Mouse (Mus musculus) megakaryocyte, embryonic 14.5 days (primary cell): ENCODE measurements at regions not wholly inside any gene's neighbourhood (a gene's known extent, or its start where the extent isn't known, plus 50 kb on each side); places are given as distances from the start of the nearest gene placed in this dataset.

Source experiments
- FLI1 ChIP-seq: IDR thresholded peaks from 2 replicates; pipeline ENCODE4 v1.6.1; 2012; ENCODE audit warnings: low read length, inconsistent platforms, mixed read lengths
- GATA1 ChIP-seq: IDR thresholded peaks from 3 replicates; pipeline ENCODE4 v1.6.1; 2012; ENCODE audit warnings: mixed read lengths, low read length, inconsistent platforms, borderline replicate concordance

- TF ChIP-seq GATA1 = no peak
- no peak for TF ChIP-seq FLI1
Measured at GRCm38 (mm10) chr1:156996084-156996880, 56.9 kb upstream of the Ralgps2 start.
